Mouse (Mus musculus) liver, adult 2 months (tissue): ENCODE results near the gene Hck.

Experiments
- CTCF ChIP-seq: fragments of 200-500 bp; IDR thresholded peaks from 2 replicates; pipeline ENCODE4 v1.5.1; 2011; ENCODE audit warnings: low read depth, low read length, control low read depth
- POLR2A ChIP-seq: fragments of 200-500 bp; IDR thresholded peaks from 2 replicates; pipeline ENCODE4 v1.6.1; 2011; ENCODE audit warnings: low read length, control low read depth; ENCODE audit not compliant: insufficient read depth; ENCODE audit errors: extremely low read depth

DNA sequence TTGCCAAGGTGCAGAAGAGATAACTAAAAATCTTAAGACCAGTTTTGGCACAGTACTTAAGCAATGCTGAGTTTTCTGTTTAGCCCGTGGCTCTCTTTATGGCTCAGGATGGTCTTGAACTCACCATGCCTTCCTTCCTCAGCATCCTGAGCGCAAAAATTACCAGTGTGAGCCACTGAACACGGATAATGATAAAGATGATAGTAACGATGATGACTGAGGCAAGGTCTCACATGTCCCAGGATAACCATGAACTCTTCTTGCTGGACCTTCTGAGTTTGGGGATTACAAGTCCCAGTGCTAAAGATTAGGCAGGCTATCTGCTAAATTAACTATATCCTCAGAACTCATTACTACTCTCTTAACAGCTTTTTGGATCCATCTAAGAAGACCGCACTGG, 51.9 kb downstream of the Hck start:
- TF ChIP-seq CTCF (no peak), POLR2A (no peak)
